In the genomic region with DNA sequence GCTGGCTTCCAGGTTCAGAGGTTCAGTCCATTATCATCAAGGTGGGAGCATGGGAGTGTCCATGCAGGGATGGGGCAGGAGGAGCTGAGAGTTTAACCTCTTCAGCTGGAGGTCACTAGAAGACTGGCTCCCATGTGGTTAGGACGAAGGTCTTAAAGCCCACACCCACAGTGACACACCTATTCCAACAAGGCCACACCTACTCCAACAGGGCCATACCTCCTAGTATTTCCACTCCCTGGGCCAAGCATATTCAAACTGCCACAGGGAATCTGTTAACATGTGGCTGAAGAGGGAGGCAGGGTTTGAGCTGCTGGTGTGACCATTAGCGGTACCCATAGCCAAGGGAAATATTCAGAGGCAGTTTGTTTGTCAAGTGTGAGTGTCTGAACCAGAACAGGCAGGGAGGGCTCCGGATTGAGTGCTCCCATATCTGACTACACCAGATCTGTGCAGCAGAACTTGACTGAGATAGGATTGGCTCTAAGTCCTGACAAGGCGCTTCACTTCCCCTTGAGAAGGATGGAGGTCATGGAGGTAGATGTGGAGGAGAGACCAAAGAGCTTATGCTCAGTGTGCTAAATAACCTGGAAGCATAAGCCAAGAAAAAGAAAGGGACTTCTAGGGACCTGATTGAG, we compare ENCODE assay signal across 25 mouse cellular contexts. TPM values are rescaled to one million over a fixed set of nuclear protein-coding genes. Genes with fewer than 3 reads are reported as not detected.
A peak's percentile ranks its signal among the peaks of the same experiment; 100 is the strongest.
DNase-seq lines count a peak whose midpoint lies in the region; ATAC-seq lines count a peak whose summit lies in the region.
"Had no signal": no experiment of that assay in that cellular context is flagged by ENCODE, and none has a peak within 500 bp of the region (broad histone marks: within the 10 kb centered on the region; RNA-seq: fewer than 3 reads in every experiment).

No protein-coding gene starts in this region.

- WGBS in midbrain, embryonic 11.5 days: 89% methylated on average over 4 of the region's 4 CpGs
- 93% methylated on average over 4 of the region's 4 CpGs for WGBS in midbrain, embryonic 14.5 days
- 90% methylated on average over 4 of the region's 4 CpGs for WGBS in embryonic facial prominence, embryonic 10.5 days

- no peak overlapping the region for H3K27ac ChIP-seq in midbrain, embryonic 11.5 days (ENCODE audit: low read depth, low read length)
- no peak overlapping the region for H3K27ac ChIP-seq in midbrain, embryonic 14.5 days (replicated peaks; ENCODE audit: low read depth, low read length)
- H3K27ac ChIP-seq in embryonic facial prominence, embryonic 10.5 days (replicated peaks): no peak overlapping the region
- H3K27ac ChIP-seq: forebrain, embryonic 15.5 days; heart, adult 2 months; heart, embryonic 10.5 days; heart, embryonic 13.5 days; hindbrain, embryonic 12.5 days; hindbrain, embryonic 15.5 days had no signal

- H3K9me3 ChIP-seq in midbrain, embryonic 11.5 days (ENCODE audit: control insufficient read depth, low read length): no peaks in the 10 kb centered on the region
- H3K9me3 ChIP-seq in midbrain, embryonic 14.5 days (ENCODE audit: control insufficient read depth, low read length): no peaks in the 10 kb centered on the region
- no peaks in the 10 kb centered on the region for H3K9me3 ChIP-seq in embryonic facial prominence, embryonic 10.5 days
- H3K9me3 ChIP-seq: forebrain, embryonic 15.5 days; heart, embryonic 10.5 days; heart, embryonic 13.5 days; hindbrain, embryonic 12.5 days; hindbrain, embryonic 15.5 days had no signal

- DNase-seq in midbrain, embryonic 11.5 days (ENCODE audit: low spot score, missing footprints): peak; percentile 8
- DNase-seq in midbrain, embryonic 14.5 days: no peak
- DNase-seq in R1 (ENCODE audit: low read depth, low spot score): peak; percentile 50
- no peak for DNase-seq in embryonic facial prominence, embryonic 10.5 days (ENCODE audit: low spot score)
- DNase-seq in layer of hippocampus, adult 9-10 months (ENCODE audit: low spot score): no peak
- DNase-seq: adrenal gland, adult 8-10 months; adrenal gland, postnatal 25 days; cerebellum, adult 11-12 months; cerebellum, adult 8-10 months; cerebellum, postnatal 10 days; cerebellum, postnatal 36 days; embryo, embryonic 11 days; gastrocnemius, postnatal 10 days; gastrocnemius, postnatal 36 days; heart, adult 2 months had no signal

- no peak overlapping the region for H3K4me3 ChIP-seq in midbrain, embryonic 11.5 days (ENCODE audit: low read depth, low read length)
- no peak overlapping the region for H3K4me3 ChIP-seq in midbrain, embryonic 14.5 days (replicated peaks; ENCODE audit: low read depth, low read length)
- no peak overlapping the region for H3K4me3 ChIP-seq in embryonic facial prominence, embryonic 10.5 days
- H3K4me3 ChIP-seq: forebrain, embryonic 15.5 days; heart, adult 2 months; heart, embryonic 10.5 days; heart, embryonic 13.5 days; hindbrain, embryonic 12.5 days; hindbrain, embryonic 15.5 days had no signal

- no peak overlapping the region for H3K9ac ChIP-seq in midbrain, embryonic 11.5 days (ENCODE audit: low read length)
- no peak overlapping the region for H3K9ac ChIP-seq in midbrain, embryonic 14.5 days (replicated peaks; ENCODE audit: low read length)
- H3K9ac ChIP-seq: forebrain, embryonic 15.5 days; heart, embryonic 13.5 days; hindbrain, embryonic 12.5 days; hindbrain, embryonic 15.5 days had no signal

- H3K4me1 ChIP-seq in midbrain, embryonic 11.5 days (ENCODE audit: control insufficient read depth, insufficient read depth, low read length): no peaks in the 10 kb centered on the region
- H3K4me1 ChIP-seq in midbrain, embryonic 14.5 days (ENCODE audit: control insufficient read depth, insufficient read depth, low read length): 0 out of 2 replicates have a peak, but pooled peaks cover 6% of the 10 kb centered on the region
- H3K4me1 ChIP-seq in embryonic facial prominence, embryonic 10.5 days: peaks cover 17% of the 10 kb centered on the region; the same call in 1 of the 2 replicates
- H3K4me1 ChIP-seq: forebrain, embryonic 15.5 days; hindbrain, embryonic 15.5 days had no signal

- no peak for ATAC-seq in midbrain, embryonic 11.5 days (ENCODE audit: low FRiP score)
- ATAC-seq in midbrain, embryonic 14.5 days (ENCODE audit: low FRiP score, low TSS enrichment): no peak
- peak; percentile 37; the same call in 1 of the 2 replicates for ATAC-seq in megakaryocyte progenitor cell, adult 5-6 weeks (replicated peaks; ENCODE audit: poor library complexity)
- ATAC-seq: activated CD4-positive, CD25-positive, alpha-beta regulatory T cell, adult 4 months; CD4-positive, CD25-positive, alpha-beta regulatory T cell, adult 4 months; forebrain, embryonic 15.5 days; Patski had no signal

- H3K27me3 ChIP-seq in midbrain, embryonic 11.5 days (ENCODE audit: control insufficient read depth, insufficient read depth, low read length): no peaks in the 10 kb centered on the region
- no peaks in the 10 kb centered on the region for H3K27me3 ChIP-seq in midbrain, embryonic 14.5 days (ENCODE audit: control insufficient read depth, insufficient read depth, low read length)
- no peaks in the 10 kb centered on the region for H3K27me3 ChIP-seq in embryonic facial prominence, embryonic 10.5 days (replicated peaks; ENCODE audit: low read depth, poor library complexity, severe bottlenecking)
- H3K27me3 ChIP-seq: forebrain, embryonic 15.5 days; heart, embryonic 13.5 days; hindbrain, embryonic 12.5 days; hindbrain, embryonic 15.5 days; Patski had no signal

- H3K36me3 ChIP-seq in midbrain, embryonic 11.5 days (ENCODE audit: control insufficient read depth, insufficient read depth, low read length): no peaks in the 10 kb centered on the region
- H3K36me3 ChIP-seq in midbrain, embryonic 14.5 days (ENCODE audit: control insufficient read depth, insufficient read depth, low read length): no peaks in the 10 kb centered on the region
- no peaks in the 10 kb centered on the region for H3K36me3 ChIP-seq in embryonic facial prominence, embryonic 10.5 days (replicated peaks)
- H3K36me3 ChIP-seq: forebrain, embryonic 15.5 days; heart, embryonic 10.5 days; heart, embryonic 13.5 days; hindbrain, embryonic 12.5 days; hindbrain, embryonic 15.5 days had no signal

- no peak overlapping the region for H3K4me2 ChIP-seq in midbrain, embryonic 11.5 days
- H3K4me2 ChIP-seq in midbrain, embryonic 14.5 days (ENCODE audit: low read length): no peak overlapping the region
- H3K4me2 ChIP-seq: forebrain, embryonic 15.5 days; heart, embryonic 13.5 days; hindbrain, embryonic 12.5 days; hindbrain, embryonic 15.5 days had no signal

RNA-seq across cellular contexts. Expression of gene Kit, which starts 51.6 kb away (rescaled TPM):
- polyA plus RNA-seq in midbrain, embryonic 11.5 days (2014; fragmentation: Nextera tagmentation; extraction: Ambion mirVana): 19.6 and 20.4 TPM in 2 replicates
- polyA plus RNA-seq in midbrain, embryonic 14.5 days (2014; fragmentation: Nextera tagmentation; extraction: Ambion mirVana): 34.3 and 41.1 TPM in 2 replicates
- total RNA-seq in megakaryocyte progenitor cell, adult 5-6 weeks (2015): 170 and 204 TPM in 2 replicates
- total RNA-seq in megakaryocyte progenitor cell, adult 5-6 weeks (2017): 88.1 and 106 TPM in 2 replicates
- 24.3 and 26.8 TPM in 2 replicates for polyA plus RNA-seq in embryonic facial prominence, embryonic 10.5 days (2016; fragmentation: Nextera tagmentation; extraction: Ambion mirVana)
- polyA plus RNA-seq: C2C12 had no signal

Comparison
In these comparisons a context has a peak if more than half of its experiments do, and no peak if none do; other contexts are left out.
1. DNase-seq: peak in midbrain, embryonic 11.5 days (single experiment) and R1 (single experiment); none in midbrain, embryonic 14.5 days (single experiment), embryonic facial prominence, embryonic 10.5 days (single experiment) and layer of hippocampus, adult 9-10 months (single experiment).